Mouse (Mus musculus) liver, embryonic 16.5 days (tissue): ENCODE data around the gene Defb23. TPM values are rescaled to one million over a fixed set of nuclear protein-coding genes. Genes with fewer than 3 reads are reported as not detected.

ENCODE experiments used
- ATAC-seq: fragments of 200-750 bp; cut with Nextera tagmentation; 2 replicates; pipeline ENCODE4 v1.8.0; 2017; ENCODE audit warnings: low read depth, mild to moderate bottlenecking, moderate number of reproducible peaks, moderate library complexity
- H3K27ac ChIP-seq: fragments of 300-500 bp; sonication (generic); 2 replicates; pipeline ENCODE4 v1.5.1; 2014; ENCODE audit warnings: mild to moderate bottlenecking, low read length
- H3K27me3 ChIP-seq: fragments of 300-500 bp; sonication (generic); 2 replicates; pipeline ENCODE4 v1.6.1; 2014; ENCODE audit warnings: low read depth, low read length, mixed read lengths; ENCODE audit not compliant: control insufficient read depth, insufficient read depth
- H3K36me3 ChIP-seq: fragments of 300-500 bp; sonication (generic); 2 replicates; pipeline ENCODE4 v1.6.1; 2014; ENCODE audit warnings: mild to moderate bottlenecking; ENCODE audit not compliant: control insufficient read depth, insufficient read depth
- H3K4me1 ChIP-seq: fragments of 300-500 bp; sonication (generic); 2 replicates; pipeline ENCODE4 v1.6.1; 2014; ENCODE audit warnings: low read depth, low read length, mixed read lengths; ENCODE audit not compliant: control insufficient read depth
- H3K4me2 ChIP-seq: fragments of 300-500 bp; sonication (generic); 2 replicates; pipeline ENCODE4 v1.6.1; 2014; ENCODE audit warnings: low read depth, low read length, mixed read lengths
- H3K4me3 ChIP-seq: fragments of 300-500 bp; sonication (generic); 2 replicates; pipeline ENCODE4 v1.5.1; 2014; ENCODE audit warnings: low read depth, mild to moderate bottlenecking, low read length
- H3K9ac ChIP-seq: fragments of 300-500 bp; sonication (generic); 2 replicates; pipeline ENCODE4 v1.6.1; 2014; ENCODE audit warnings: low read depth, low read length
- H3K9me3 ChIP-seq: fragments of 300-500 bp; sonication (generic); replicated peaks from 2 replicates; pipeline ENCODE4 v1.6.1; 2016; ENCODE audit warnings: low read length; ENCODE audit not compliant: control insufficient read depth
- WGBS: fragments of 180-500 bp; shearing (Covaris S2); extraction: QIAGEN DNeasy Blood & Tissue Kit; methylation state at CpG from one replicate; pipeline ENCODE4 v1.1.7; 2014; ENCODE audit not compliant: insufficient replicate concordance; 5-methylcytosine and 5-hydroxymethylcytosine counted together
- polyA plus RNA-seq: library from polyadenylated mRNA; unstranded; fragments of >200 nt; fragmentation: Nextera tagmentation; extraction: Ambion mirVana; gene quantifications from 2 replicates; pipeline ENCODE4 v1.2.1, GENCODE M21; 2015

The Defb23 gene
- polyA plus RNA-seq, 1 experiment from 2014 or later: not detected

DNA sequence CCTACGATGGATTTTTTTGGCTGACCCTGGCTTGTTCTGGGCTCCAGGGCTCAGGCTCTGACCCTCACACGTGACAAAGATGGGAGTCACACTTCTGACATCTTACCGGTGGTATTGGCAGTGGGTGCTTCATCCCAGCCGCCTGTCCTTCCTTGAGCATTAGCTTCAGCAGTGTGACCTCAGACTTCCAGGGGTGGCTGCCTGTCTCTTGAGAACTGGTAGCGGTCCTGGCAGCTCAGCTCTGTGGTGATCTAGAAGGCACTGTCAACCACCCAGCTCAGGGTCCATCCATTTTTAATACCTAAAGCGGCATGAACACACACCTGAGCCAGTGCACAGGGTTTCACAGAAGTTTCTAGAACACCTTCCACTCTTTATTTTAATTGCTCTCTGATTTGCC lies 54.6 kb downstream of the Defb23 start:
- no peak overlapping the region for H3K4me2 ChIP-seq
- H3K4me1 ChIP-seq: peaks cover 44% of the 10 kb centered on the region
- no peak overlapping the region for H3K4me3 ChIP-seq
- no peak overlapping the region for H3K9ac ChIP-seq
- no peaks in the 10 kb centered on the region for H3K9me3 ChIP-seq
- no peaks in the 10 kb centered on the region for H3K27me3 ChIP-seq
- ATAC-seq: no peak
- no peaks in the 10 kb centered on the region for H3K36me3 ChIP-seq
- 73% methylated on average over 6 of the region's 6 CpGs for WGBS
- H3K27ac ChIP-seq: no peak overlapping the region

Other genes with a start within 250 kb of the Defb23 start
- gene Csnk2a1, start 237.8 kb downstream of the Defb23 start, polyA plus RNA-seq: 33.5 and 36.4 TPM in 2 replicates
- 11.3 and 11.7 TPM in 2 replicates for gene Tbc1d20, start 170.8 kb downstream of the Defb23 start, polyA plus RNA-seq
- gene Rbck1, start 132.0 kb downstream of the Defb23 start, polyA plus RNA-seq: 37.7 and 40.2 TPM in 2 replicates
- gene Trib3, start 120.6 kb downstream of the Defb23 start, polyA plus RNA-seq: 6.5 and 6.8 TPM in 2 replicates
- not detected in 2 replicates for gene Nrsn2, start 88.0 kb downstream of the Defb23 start, polyA plus RNA-seq
- gene Sox12, start 66.6 kb downstream of the Defb23 start, polyA plus RNA-seq: 0.77 and 0.99 TPM in 2 replicates
- gene Zcchc3, start 49.6 kb downstream of the Defb23 start, polyA plus RNA-seq: 6.4 and 6.7 TPM in 2 replicates
- 0.12 and 0.18 TPM in 2 replicates for gene 6820408C15Rik, start 49.0 kb downstream of the Defb23 start, polyA plus RNA-seq
- not detected in 2 replicates for gene Defb20, start 12.4 kb upstream of the Defb23 start, polyA plus RNA-seq
- not detected in 2 replicates for gene Defb22, start 25.5 kb upstream of the Defb23 start, polyA plus RNA-seq
- gene Defb26, start 47.1 kb upstream of the Defb23 start, polyA plus RNA-seq: not detected in 2 replicates
- gene Defb28, start 53.6 kb upstream of the Defb23 start, polyA plus RNA-seq: not detected in 2 replicates
- gene Defb29, start 75.5 kb upstream of the Defb23 start, polyA plus RNA-seq: not detected in 2 replicates
- gene Gm17416, start 104.7 kb upstream of the Defb23 start, polyA plus RNA-seq: not detected in 2 replicates
- gene Defb21, start 108.1 kb upstream of the Defb23 start, polyA plus RNA-seq: not detected in 2 replicates
- gene Defb19, start 115.7 kb upstream of the Defb23 start, polyA plus RNA-seq: not detected in 2 replicates
- gene Defb45, start 134.8 kb upstream of the Defb23 start, polyA plus RNA-seq: not detected in 2 replicates
- gene Defb36, start 139.7 kb upstream of the Defb23 start, polyA plus RNA-seq: not detected in 2 replicates
- gene Defb25, start 158.4 kb upstream of the Defb23 start, polyA plus RNA-seq: not detected in 2 replicates
- 1.1 TPM in 2 replicates for gene Rem1, start 162.3 kb upstream of the Defb23 start, polyA plus RNA-seq
- gene H13, start 204.8 kb upstream of the Defb23 start, polyA plus RNA-seq: 45.5 and 52.7 TPM in 2 replicates
- 10.2 and 11.1 TPM in 2 replicates for gene Mcts2, start 222.4 kb upstream of the Defb23 start, polyA plus RNA-seq